Mouse (Mus musculus): ENCODE measurements around the gene Slc2a4. TPM values are rescaled to one million over a fixed set of nuclear protein-coding genes. Genes with fewer than 3 reads are reported as not detected.

The Slc2a4 gene
- total RNA-seq, 2 experiments from 2014 or later, result 206 to 234 TPM

Small RNA genes within 50 kb of the gene (microRNA-seq; reads per million reads assigned to microRNA genes)
- 0 reads per million in 2 experiments for gene Gm44349

Other genes with a start within 250 kb of the Slc2a4 start
- gene Polr2a, start 189.6 kb downstream of the Slc2a4 start, total RNA-seq (2021), result 10 to 100 TPM; 35.6 to 37.5 TPM
- under 1 TPM in 1 of 2 experiments, not detected in 1; 0.12 TPM for gene Slc35g3, start 186.2 kb downstream of the Slc2a4 start, total RNA-seq (2021)
- gene Zbtb4, start 182.3 kb downstream of the Slc2a4 start, total RNA-seq (2021), result 10 to 100 TPM; 36.5 to 43.3 TPM
- gene Chrnb1, start 152.2 kb downstream of the Slc2a4 start, total RNA-seq (2021), result 1 to 10 TPM; 5.4 to 6.0 TPM
- gene Fgf11, start 146.3 kb downstream of the Slc2a4 start, total RNA-seq (2021), result 1 to 10 TPM; 2.6 to 2.8 TPM
- gene Tmem102, start 142.6 kb downstream of the Slc2a4 start, total RNA-seq (2021), result under 1 TPM; 0.54 to 0.65 TPM
- not detected for gene Gm39566, start 132.9 kb downstream of the Slc2a4 start, total RNA-seq (2021)
- gene Spem2, start 129.7 kb downstream of the Slc2a4 start, total RNA-seq (2021), result not detected
- not detected for gene Spem1, start 126.0 kb downstream of the Slc2a4 start, total RNA-seq (2021)
- 10 to 100 TPM in 1 of 2 experiments, 1 to 10 TPM in 1; 7.9 to 10.4 TPM for gene Nlgn2, start 110.4 kb downstream of the Slc2a4 start, total RNA-seq (2021)
- gene Tmem256, start 109.7 kb downstream of the Slc2a4 start, total RNA-seq (2021), result 100 to 1,000 TPM; 134 to 138 TPM
- gene Plscr3, start 101.8 kb downstream of the Slc2a4 start, total RNA-seq (2021), result 10 to 100 TPM; 34.0 to 35.9 TPM
- under 1 TPM in 1 of 2 experiments, not detected in 1; 0.24 TPM for gene Tnk1, start 89.5 kb downstream of the Slc2a4 start, total RNA-seq (2021)
- not detected for gene Tmem95, start 70.2 kb downstream of the Slc2a4 start, total RNA-seq (2021)
- 1 to 10 TPM; 3.1 to 3.8 TPM for gene Kctd11, start 66.8 kb downstream of the Slc2a4 start, total RNA-seq (2021)
- gene Acap1, start 52.6 kb downstream of the Slc2a4 start, total RNA-seq (2021), result 1 to 10 TPM; 2.3 to 6.8 TPM
- gene 2810408A11Rik, start 47.2 kb downstream of the Slc2a4 start, total RNA-seq (2021), result 1 to 10 TPM in 1 of 2 experiments, under 1 TPM in 1; 0.95 to 1.1 TPM
- 10 to 100 TPM; 43.5 to 45.8 TPM for gene Neurl4, start 47.1 kb downstream of the Slc2a4 start, total RNA-seq (2021)
- gene Gps2, start 34.3 kb downstream of the Slc2a4 start, total RNA-seq (2021), result 10 to 100 TPM; 28.8 to 30.6 TPM
- 100 to 1,000 TPM; 434 to 455 TPM for gene Eif5a, start 26.2 kb downstream of the Slc2a4 start, total RNA-seq (2021)
- 10 to 100 TPM; 14.4 to 21.8 TPM for gene Ybx2, start 12.4 kb downstream of the Slc2a4 start, total RNA-seq (2021)
- gene Cldn7, start 16.6 kb upstream of the Slc2a4 start, total RNA-seq (2021), result under 1 TPM in 1 of 2 experiments, not detected in 1; 0.48 TPM
- gene Ctdnep1, start 33.0 kb upstream of the Slc2a4 start, total RNA-seq (2021), result 100 to 1,000 TPM; 143 to 147 TPM
- gene Elp5, start 34.3 kb upstream of the Slc2a4 start, total RNA-seq (2021), result 10 to 100 TPM; 52.4 to 59.0 TPM
- 100 to 1,000 TPM; 249 to 257 TPM for gene Gabarap, start 43.0 kb upstream of the Slc2a4 start, total RNA-seq (2021)
- 10 to 100 TPM; 27.4 to 31.5 TPM for gene Phf23, start 47.6 kb upstream of the Slc2a4 start, total RNA-seq (2021)
- gene Dvl2, start 52.4 kb upstream of the Slc2a4 start, total RNA-seq (2021), result 1 to 10 TPM; 7.2 to 9.2 TPM
- gene Acadvl, start 67.2 kb upstream of the Slc2a4 start, total RNA-seq (2021), result 1,000 to 10,000 TPM; 1,350 to 1,353 TPM
- 10 to 100 TPM; 10.4 to 11.2 TPM for gene Dlg4, start 68.8 kb upstream of the Slc2a4 start, total RNA-seq (2021)
- not detected for gene Asgr1, start 105.9 kb upstream of the Slc2a4 start, total RNA-seq (2021)
- gene Asgr2, start 144.5 kb upstream of the Slc2a4 start, total RNA-seq (2021), result under 1 TPM in 1 of 2 experiments, not detected in 1; 0.45 TPM
- 1 to 10 TPM; 2.2 to 2.7 TPM for gene Mgl2, start 182.1 kb upstream of the Slc2a4 start, total RNA-seq (2021)
- gene Clec10a, start 208.0 kb upstream of the Slc2a4 start, total RNA-seq (2021), result 1 to 10 TPM; 1.7 to 2.2 TPM

Measured in heart, postnatal 14 days (tissue).